Mouse (Mus musculus) heart, postnatal 36 days (tissue): ENCODE results near the gene Inhbb. TPM values are rescaled to one million over a fixed set of nuclear protein-coding genes. Genes with fewer than 3 reads are reported as not detected.

Experiments
- DNase-seq, 2 experiments: peaks; one replicate each; pipeline ENCODE4 v3.0.0; 2021 to 2022
- intact Hi-C: fragments of 180-260 bp; cut with DNase I; formaldehyde crosslinking; loops from one replicate; pipeline ENCODE4 v1.15.1; 2025
- total RNA-seq, 2 experiments: library from RNA; stranded (reverse); gene quantifications; 2 replicates each; pipeline ENCODE4 v1.2.3; 2021

The Inhbb gene
- total RNA-seq, 2 experiments from 2014 or later, result 1.4 to 1.5 TPM

DNA sequence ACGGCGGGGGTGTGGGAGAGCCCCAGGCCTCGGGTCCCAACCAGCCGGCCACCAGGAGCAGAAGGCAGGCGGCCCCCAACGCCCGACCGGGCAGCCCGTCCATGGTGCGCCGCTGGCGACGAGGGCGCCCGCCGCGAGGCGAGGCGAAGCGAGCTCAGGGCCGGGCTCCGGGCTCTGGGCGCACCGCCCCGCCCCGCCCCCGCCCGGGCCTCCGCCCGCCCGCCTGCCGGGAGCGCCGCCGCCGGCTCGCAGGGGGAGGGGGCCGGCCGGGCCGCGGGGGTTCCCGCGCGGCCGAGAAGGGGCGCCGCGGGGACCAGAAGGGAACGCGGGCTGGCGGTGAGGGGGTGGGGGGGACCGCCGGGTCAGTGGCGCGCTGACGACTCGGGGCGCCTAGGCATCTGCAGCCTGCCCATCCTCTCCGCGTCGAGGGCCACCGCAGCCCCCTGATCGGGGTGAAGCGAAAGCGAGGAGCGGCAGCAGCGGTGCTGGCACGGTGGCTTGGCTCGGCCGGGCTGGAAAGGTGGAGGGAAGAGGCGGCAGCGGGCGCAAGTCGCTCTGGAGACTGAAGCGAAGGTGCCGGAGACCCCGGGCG, 968 bp downstream of the Inhbb start:
- intact Hi-C loops, result loop anchor here (5.0 kb wide), 2 partner anchors 174 to 654 kb away; no protein-coding TSS in a partner anchor
- peak; percentile 34 to 55 for DNase-seq

DNA sequence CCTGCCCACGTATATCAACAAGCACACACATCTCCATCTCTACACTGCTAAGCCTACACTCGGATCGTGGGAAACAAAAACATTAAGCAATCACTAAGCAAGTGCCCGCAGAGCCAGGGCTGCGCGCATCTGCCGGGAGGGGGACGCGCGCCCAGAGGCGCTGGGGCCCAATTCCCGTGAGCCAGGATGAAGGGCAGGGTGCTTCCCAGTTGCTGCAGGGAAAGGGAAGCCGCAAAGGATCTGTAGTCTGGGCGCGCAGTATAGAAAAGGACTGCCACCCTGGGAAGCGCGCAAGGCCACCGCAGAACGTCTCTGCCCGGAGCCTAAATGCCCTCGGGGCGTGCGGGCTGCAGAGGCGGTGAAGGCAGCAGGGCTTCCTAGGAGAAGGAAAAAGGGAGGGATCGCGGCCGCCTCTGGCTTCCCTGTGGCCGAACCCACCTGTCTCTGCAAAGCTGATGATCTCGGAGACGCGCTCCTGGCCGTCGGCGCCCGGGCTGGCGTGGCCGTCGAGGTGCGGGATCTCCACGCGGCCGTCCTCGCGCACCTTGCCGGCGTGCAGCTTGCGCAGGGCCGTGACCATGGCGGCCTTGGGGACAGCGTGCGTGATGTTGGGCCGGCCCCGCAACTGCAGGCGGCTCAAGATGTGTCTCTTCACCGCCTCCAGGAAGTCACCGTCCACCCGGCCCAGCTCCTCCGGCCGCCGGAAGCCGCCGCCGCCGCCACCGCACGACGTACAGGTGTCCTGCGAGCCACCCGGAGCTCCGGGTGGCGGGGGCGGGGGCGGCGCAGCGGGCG, 1.7 kb downstream of the Inhbb start:
- intact Hi-C loops, result loop anchor here (5.0 kb wide), 2 partner anchors 173 to 653 kb away; no protein-coding TSS in a partner anchor
- peak; percentile 6 to 28 for DNase-seq

DNA sequence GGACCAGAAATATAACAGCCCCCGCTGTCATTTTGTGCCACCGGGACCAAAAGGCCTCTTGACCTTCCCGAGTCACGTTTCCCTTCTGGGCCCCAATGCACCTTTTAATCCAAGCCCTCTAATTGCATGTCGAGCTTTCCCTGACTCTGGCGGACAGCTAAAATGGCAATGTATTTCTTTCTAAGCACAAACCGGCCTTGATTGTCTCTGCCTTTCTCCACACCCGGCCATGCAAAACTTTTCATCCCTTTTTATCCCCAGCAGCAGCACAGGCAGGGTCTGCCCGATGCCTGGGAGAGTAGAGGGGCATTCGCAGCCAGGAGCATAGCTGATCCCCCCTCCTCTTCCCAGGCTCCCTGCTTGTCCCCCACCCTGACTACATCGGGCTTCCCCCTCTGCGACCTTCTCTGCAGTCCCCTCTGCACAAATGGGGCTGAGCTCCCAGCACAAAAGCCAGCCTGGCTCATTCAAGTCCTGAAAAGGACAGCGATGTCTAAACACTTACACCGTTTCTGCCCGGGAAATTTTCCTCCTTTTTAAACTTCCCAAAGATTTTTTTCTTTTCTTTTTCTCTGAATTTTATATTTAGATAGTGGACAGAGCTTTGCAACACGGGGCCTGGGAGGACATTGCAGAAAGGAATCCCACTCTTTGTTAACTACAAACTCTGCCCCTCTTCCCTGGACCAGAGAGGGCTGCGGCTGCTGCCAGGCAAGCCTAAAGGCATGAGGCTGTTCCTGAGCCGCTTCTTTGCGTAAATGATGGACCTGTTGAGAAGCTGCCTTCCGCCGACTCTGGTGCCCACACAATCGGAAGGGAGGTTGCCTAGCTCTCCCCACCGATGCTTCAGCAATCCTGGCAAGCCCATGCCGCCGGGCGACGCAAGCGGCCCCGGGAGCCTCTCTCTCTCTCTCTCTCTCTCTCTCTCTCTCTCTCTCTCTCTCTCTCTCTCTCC, 2.6 kb downstream of the Inhbb start:
- peak in 1 of 2 experiments; percentile 7 for DNase-seq
- intact Hi-C loops, result loop anchor here (5.0 kb wide), 2 partner anchors 172 to 652 kb away; no protein-coding TSS in a partner anchor

DNA sequence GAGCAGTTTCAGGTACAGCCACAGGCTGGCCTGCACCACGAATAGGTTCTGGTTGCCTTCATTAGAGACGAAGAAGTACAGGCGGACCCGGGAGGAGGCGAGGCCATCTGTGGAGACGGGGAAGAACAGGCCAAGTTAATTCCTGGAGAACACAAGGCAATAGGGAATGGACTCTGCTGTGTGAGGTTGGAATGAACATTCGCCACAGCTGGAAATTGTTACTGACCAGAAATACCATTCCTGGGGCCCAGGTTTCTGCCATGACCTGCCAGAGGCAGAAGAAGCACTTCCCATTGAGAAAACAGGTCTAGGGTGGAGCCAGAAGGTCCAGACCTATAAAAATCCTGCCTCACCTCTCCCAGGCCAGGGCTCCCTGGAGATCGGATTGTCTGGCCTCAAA, 4.1 kb downstream of the Inhbb start:
- DNase-seq, result no peak
- intact Hi-C loops, result no loop called here

DNA sequence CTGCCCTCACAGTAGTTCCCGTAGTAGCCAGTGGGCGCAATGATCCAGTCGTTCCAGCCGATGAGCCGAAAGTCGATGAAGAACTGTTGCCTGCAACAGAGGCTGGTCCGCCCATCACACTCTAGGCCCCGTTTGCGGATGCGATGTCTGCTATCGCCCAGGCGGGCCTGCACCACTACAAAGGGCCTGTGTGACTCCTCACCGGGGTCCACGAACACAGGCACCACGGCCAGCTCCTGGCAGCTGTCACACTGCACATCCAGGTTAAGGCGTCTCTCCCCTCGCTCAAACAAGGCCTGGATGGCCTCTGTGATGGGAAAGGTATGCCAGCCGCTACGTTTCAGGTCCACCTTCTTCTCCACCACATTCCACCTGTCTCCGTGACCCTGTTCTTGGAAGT, 4.5 kb downstream of the Inhbb start:
- intact Hi-C loops, result no loop called here
- no peak for DNase-seq

DNA sequence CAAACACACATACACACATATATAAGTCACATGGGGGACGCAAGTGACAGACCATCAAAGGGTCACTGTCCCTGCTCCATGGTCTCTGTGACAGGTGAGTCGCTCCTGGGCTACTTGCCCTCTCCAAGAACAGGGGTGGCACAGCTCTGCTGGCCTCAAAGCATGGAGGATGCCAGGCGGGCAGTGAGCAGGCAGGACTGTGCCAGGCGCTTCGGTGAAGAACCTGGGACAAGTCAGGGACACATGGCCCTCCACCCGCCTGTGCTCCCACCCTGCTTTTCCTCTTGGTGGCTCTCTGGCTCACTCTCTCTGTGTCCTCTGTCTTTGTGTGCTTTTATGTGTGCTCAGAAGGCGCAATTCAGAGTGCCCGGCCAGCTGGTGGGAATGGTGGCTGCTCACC, 5.4 kb downstream of the Inhbb start:
- intact Hi-C loops, result no loop called here
- DNase-seq, result no peak

DNA sequence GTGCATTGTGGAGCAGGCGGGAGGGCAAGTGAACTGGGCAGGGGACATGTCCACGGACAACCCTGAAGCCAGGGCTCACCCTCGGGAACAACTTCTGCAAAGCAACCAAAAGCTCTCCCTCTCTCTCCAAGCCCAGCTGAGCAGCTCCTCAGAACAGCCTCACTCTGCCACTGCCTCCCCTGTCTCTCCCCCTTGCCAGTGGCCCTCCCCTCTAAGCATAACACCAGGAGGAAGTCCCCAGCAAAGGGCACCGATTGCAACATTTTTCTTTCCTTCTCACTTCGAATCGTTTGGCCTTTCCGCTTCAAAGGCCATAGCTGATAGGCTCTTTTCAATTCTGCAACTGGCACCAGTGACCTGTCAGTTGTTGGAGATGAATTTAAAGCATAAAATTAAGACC, 5.9 kb downstream of the Inhbb start:
- DNase-seq, result no peak
- intact Hi-C loops, result no loop called here

DNA sequence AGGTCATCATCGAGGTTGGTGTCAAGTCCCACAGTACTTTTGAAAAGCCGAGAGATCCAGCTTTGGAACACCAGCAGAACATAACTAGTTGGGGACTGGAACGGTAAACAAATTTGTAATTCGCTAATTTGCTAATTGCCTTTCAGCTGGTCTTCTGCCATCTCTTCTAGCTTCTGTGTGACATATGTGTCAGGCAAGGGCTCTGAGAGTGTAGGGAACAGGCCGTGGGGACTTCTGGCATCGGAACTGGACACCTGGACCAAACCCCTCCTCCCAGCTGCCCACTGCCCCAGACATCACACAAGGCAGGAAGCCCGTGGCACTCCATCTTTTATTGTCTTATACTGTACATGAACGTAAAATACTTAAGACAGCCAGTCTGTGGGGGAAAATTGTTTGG, 6.9 kb downstream of the Inhbb start:
- no peak for DNase-seq
- intact Hi-C loops, result no loop called here

DNA sequence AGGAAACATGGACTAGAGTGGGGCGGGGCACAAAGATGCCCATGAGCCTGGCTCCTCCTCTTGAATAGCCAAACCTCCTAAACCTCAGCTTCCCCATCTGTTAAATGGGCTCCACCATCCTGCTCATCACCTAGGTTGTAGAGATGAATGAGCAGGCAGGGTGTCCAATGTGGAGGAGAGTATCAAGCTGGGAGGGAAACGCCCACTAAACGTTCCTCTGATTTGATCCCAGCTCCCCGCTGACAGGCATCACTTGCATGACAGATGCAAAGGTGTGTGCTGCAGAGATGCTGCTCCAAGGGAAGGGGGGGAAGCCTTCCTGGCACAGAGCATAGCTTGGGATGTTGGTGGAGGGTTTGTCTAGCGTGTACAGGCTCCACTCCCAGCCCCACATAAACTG, 11.4 kb downstream of the Inhbb start:
- no peak for DNase-seq
- intact Hi-C loops, result no loop called here

DNA sequence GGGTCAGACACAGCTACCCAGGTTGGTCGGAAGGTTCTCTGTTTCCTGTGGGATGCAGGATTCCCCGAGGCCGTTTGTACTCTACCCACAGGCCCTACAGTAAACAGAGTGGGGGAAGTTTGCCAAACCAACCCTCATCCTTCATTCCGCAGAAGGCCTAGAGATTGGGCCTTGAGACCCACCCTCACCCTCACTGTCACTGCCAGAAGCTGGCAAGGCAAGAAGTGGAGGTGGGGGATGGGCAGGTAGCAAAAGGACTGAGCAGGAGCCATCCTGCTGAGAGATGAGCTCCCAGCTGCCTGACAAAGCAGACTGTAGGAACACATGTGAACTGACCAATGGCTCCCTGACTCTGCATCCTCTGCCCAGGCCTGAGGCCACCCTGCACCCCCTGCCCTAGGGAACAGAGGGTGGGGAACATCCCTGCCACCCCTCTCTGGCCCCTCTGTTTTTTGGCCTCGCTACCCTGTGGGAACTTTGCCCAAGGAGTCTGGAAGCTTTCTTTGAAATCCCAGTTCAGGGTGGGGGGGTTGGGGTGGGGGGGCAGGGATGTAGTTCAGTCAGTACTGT, 12.4 kb downstream of the Inhbb start:
- DNase-seq, result no peak
- intact Hi-C loops, result no loop called here

DNA sequence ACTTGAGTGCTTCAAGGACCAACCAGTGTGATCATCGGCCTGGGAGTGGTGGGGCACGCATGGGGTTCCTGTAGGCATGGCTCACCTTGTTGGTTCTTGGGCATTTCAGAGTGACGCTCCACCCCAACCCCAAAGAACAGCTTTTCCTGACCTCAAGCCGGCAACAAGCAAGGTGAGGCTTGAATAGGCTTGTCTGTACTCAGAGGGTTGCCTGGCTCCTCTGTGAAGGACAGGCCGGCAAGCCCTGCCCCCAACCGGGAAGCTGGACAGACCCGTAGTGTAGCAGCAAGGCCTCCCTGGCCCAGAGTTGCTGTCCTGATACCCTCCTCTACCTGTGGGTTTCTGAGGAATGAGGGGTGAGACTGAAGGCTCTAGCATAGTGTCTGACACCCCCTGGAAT, 12.9 kb downstream of the Inhbb start:
- intact Hi-C loops, result no loop called here
- DNase-seq, result no peak

DNA sequence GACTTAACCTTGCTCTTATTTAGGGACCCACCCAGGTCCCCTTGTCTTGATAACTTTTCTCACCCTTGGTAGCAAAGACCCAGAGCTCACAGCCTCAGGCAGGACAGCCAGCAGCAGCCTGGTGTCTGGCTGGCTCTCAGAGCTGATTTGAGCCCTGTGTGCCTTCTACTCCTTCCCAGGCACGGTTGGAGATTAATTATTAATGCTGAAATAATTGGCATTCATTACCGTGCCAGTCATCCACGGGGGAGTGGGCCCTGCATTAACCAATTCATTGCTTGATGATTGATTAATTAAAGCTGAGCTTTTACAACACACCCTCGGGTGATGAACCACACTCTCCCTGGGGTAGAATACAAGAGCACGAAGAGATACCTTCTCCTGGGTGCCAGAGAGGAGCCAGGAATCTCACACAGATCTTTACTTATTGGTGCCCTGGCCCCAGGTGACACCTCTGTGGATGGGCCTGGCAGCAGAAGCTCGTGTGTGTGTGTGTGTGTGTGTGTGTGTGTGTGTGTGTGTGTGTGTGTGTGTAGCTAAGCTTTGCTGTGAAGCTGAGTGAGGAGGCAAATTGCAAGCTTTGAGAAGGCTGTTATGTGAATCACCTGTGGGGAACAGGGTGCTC, 14.2 kb downstream of the Inhbb start:
- DNase-seq, result no peak
- intact Hi-C loops, result no loop called here

DNA sequence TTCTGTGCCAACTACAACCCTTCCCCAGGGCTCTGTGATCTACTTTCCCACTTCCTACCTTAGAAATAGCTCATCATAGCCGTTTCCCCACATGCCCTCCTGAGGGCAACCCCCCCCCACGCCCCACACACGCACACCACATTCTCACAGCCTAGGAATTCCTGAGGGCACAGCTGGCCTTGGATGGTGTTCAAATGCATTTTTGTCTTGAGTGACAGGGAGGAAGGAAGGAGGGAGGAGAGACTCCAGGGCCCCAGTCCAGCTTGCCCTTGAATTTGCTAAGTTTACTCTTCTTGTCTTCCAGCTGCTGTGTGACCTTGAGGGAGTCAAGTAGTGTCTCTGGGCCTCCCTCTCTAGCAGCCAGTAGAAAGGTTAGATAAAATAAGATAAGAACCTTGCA, 17.2 kb downstream of the Inhbb start:
- no peak for DNase-seq
- intact Hi-C loops, result no loop called here

DNA sequence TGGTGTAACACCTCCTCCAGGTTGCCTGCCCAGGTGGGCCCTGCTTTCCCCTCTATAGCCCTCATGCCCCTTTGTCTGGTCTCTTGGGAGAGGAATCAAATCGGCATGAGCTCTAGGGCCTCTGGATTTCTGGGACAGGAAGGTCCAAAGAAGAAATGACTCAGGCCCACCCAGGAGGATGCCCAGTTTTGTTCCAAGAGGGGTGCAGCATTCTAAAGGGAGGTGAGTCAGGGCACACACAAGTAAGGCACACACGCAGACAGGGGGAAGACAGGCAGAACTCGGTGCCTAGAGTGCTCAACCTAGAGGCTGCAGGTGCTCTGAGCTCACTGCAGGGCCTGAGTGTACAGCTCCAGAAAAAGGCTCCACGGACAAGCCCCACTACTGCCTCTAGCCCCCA, 17.7 kb downstream of the Inhbb start:
- intact Hi-C loops, result no loop called here
- no peak for DNase-seq

DNA sequence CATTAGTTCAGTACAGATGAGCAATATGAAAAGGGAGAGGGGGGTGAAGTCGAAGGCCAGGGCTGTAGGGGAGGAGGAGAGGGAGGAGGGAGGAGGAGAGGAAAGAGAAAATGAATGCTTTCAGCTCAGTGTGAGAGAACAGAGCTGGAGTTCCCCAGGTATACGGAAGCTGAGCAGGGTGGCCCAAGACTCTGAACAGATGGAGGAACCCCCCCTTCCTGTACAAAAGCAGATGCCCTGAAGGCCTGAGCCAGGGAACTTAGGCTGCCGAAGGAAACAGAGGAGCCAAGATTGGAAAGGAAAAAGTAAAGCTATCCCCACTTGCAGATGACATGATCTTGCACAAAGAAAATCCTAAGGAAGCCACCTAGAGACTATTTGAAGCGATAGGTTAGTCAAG, 20.8 kb downstream of the Inhbb start:
- DNase-seq, result no peak
- intact Hi-C loops, result no loop called here

DNA sequence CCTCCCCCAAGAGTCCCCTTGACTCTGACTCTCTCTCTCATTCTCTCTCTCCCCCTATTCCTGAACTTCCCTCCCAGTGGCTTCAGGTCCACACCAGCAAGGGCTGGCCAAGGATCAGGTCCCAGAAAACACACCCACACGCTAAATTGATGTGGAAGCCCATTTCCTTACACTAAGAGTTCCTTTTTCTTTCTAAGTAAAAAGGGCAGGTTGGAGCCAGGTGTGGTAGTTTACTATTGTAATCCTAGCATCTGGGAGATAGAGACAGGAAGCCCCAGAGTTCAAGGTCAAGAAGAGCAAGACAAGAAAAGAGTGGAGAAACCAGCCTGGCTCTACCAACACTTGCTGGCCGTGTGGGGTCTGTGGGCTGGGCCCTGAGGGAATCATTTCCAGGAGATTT, 23.4 kb downstream of the Inhbb start:
- intact Hi-C loops, result no loop called here
- DNase-seq, result no peak

DNA sequence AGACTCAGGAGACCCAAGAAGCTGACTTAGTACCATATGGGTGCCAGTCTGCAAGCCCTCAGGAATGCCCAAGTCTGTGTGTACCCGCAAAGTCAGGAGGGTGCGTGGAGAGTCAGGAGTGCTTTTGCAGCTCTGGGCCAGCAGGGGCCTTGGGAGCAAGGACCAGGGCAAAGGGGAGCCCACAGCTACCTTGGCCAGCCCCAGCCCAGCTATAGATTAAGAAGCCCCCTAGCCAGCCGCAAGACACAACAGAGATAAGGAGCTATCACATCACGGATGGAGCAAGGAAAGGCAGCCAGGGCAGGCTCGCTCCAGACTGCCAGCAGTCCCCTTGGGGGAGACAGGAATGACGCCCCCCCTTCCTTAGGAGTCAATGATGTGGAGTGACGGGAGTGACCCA, 24.2 kb downstream of the Inhbb start:
- DNase-seq, result no peak
- intact Hi-C loops, result no loop called here

DNA sequence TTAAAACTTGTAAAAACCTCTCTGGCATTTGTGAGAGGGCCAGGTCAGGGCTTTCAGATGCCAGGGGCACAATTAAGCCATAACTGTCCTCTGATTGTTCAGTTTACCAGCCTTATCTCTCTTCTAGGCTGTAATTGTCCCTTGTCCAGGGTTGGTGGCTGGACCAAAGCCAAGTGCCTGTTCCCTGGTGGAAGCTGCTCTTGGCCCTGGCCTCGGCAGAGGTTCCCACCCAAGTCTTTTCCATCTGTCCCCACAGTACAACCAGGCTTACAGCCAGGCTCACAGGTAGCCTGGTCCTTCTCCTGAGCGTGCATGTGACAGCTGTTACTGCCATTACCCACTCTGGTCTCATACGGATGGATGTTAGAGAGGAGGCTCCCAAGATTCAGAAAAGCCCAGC, 30.7 kb downstream of the Inhbb start:
- DNase-seq, result peak; percentile 45 to 54
- intact Hi-C loops, result no loop called here

DNA sequence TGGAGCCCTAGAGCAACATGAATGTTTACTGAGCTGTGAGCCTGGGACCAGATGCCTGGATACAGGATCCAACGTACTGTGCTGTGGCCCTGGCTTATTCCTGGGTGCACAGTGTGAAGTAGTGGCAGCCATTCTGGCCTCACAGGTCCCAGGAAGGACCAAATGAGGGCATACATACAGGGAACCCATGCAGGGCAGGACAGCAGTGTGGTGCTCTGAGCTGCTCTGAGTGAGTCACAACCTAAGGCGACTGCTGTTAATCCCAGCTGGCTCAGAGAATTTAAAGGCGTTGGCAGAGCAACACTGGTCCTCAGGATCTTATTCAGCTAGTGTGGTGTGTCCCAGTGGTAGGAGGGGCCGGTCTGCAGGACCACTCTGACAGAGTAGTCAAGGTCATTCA, 31.4 kb downstream of the Inhbb start:
- no peak for DNase-seq
- intact Hi-C loops, result no loop called here

DNA sequence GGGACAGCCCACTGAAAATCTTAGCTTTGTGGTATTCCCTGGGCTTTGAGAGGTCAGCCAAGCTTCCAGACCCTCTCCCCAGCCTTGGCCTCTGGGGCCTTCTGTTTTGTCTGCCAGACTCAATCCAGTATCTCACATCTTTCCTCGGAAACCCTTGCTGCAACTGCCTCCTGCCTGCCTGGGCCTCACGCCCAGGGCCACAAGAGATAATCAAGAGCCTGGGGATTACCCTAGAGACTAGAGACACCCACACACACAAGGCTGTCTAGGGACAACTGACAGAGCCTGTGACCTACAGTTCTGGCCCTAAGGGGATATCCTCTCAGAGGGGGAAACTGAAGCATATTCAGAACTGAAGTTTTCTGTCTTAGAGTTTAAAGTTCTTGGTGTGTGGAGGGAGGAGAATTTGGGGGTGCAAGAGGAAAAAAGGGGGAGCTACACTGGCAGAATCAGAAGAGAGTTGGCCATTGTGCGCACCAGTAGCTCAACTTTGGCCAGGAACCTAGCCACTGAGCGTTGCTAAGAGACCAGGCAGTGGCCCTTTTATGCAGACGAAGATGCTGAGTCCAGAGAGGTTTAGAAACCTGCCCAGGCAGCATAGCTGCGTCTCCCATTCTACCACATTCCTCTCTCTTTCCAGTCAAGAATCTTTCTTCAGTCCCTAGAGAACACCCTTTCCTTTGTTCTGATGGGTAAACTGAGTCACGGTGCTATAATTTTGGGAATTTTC, 32.1 kb downstream of the Inhbb start:
- peak in 1 of 2 experiments; percentile 14 for DNase-seq
- intact Hi-C loops, result no loop called here
